Mouse (Mus musculus) MEL (cell line): ENCODE measurements around the gene Ndufb4. TPM values are rescaled to one million over a fixed set of nuclear protein-coding genes. Genes with fewer than 3 reads are reported as not detected.

Source experiments
- DNase-seq: peaks from one replicate; pipeline ENCODE4 v3.0.0; 2011; ENCODE audit warnings: low read depth, low spot score
- H3K27ac ChIP-seq: 2 replicates; pipeline ENCODE4 v1.5.1; 2012; ENCODE audit warnings: low read depth, mild to moderate bottlenecking, control low read depth, low read length, moderate library complexity; ENCODE audit not compliant: control insufficient read depth
- H3K27me3 ChIP-seq, 2 experiments: fragments of 150-350 bp in 1 of 2; sonication (generic) in 1 of 2; 2 replicates each; pipeline ENCODE4 v1.6.1; 2012; ENCODE audit warnings: low read length in 2 of 2, mild to moderate bottlenecking in 2 of 2, improper control_type of control experiment in 1 of 2, moderate library complexity in 1 of 2; ENCODE audit not compliant: insufficient read depth in 2 of 2, control insufficient read depth in 1 of 2
- H3K36me3 ChIP-seq, 2 experiments: 2 replicates each; pipeline ENCODE4 v1.6.1; 2012 to 2014; ENCODE audit warnings: low read length in 2 of 2, improper control_type of control experiment in 1 of 2, inconsistent platforms in 1 of 2, mild to moderate bottlenecking in 1 of 2; ENCODE audit not compliant: insufficient read depth in 2 of 2, control insufficient read depth in 1 of 2
- H3K4me1 ChIP-seq, 2 experiments: fragments of 150-350 bp in 1 of 2; sonication (generic) in 1 of 2; 2 replicates each; pipeline ENCODE4 v1.6.1; 2012; ENCODE audit warnings: low read length in 2 of 2, improper control_type of control experiment in 1 of 2, mild to moderate bottlenecking in 1 of 2; ENCODE audit not compliant: insufficient read depth in 2 of 2, control insufficient read depth in 1 of 2
- H3K4me3 ChIP-seq, 2 experiments: fragments of 150-350 bp in 1 of 2; sonication (generic) in 1 of 2; 2 replicates each; pipeline ENCODE4 v1.5.1; 2012; ENCODE audit warnings: low read depth in 2 of 2, low read length in 2 of 2, mild to moderate bottlenecking in 2 of 2, moderate library complexity in 2 of 2, control low read depth in 1 of 2, improper control_type of control experiment in 1 of 2; ENCODE audit not compliant: control insufficient read depth in 1 of 2, insufficient read depth in 1 of 2
- H3K79me2 ChIP-seq: 2 replicates; pipeline ENCODE4 v1.6.1; 2012; ENCODE audit warnings: mild to moderate bottlenecking, low read length, moderate library complexity; ENCODE audit not compliant: control insufficient read depth, poor library complexity, insufficient read depth
- H3K9ac ChIP-seq: 2 replicates; pipeline ENCODE4 v1.6.1; 2012; ENCODE audit warnings: low read depth, mild to moderate bottlenecking, control low read depth, low read length, moderate library complexity; ENCODE audit not compliant: control insufficient read depth, poor library complexity, severe bottlenecking
- H3K9me3 ChIP-seq: fragments of 150-350 bp; sonication (generic); replicated peaks from 2 replicates; pipeline ENCODE4 v1.6.1; 2012; ENCODE audit warnings: mild to moderate bottlenecking, low read length, improper control_type of control experiment, moderate library complexity; ENCODE audit not compliant: insufficient read depth
- CHD1 ChIP-seq: IDR thresholded peaks from 2 replicates; pipeline ENCODE4 v1.6.1; 2012; ENCODE audit warnings: low read depth, mild to moderate bottlenecking, inconsistent platforms, low read length, improper control_type of control experiment
- CHD2 ChIP-seq: IDR thresholded peaks from 2 replicates; pipeline ENCODE4 v1.6.1; 2011; ENCODE audit warnings: low read length, improper control_type of control experiment
- ELF1 ChIP-seq: IDR thresholded peaks from 2 replicates; pipeline ENCODE4 v1.6.1; 2014; ENCODE audit warnings: low read depth, mild to moderate bottlenecking, inconsistent platforms, low read length, improper control_type of control experiment, moderate library complexity
- HCFC1 ChIP-seq: IDR thresholded peaks from 2 replicates; pipeline ENCODE4 v1.6.1; 2012; ENCODE audit warnings: low read depth, mild to moderate bottlenecking, inconsistent platforms, low read length, improper control_type of control experiment, moderate library complexity
- JUND ChIP-seq: IDR thresholded peaks from 2 replicates; pipeline ENCODE4 v1.6.1; 2011; ENCODE audit warnings: low read depth, mild to moderate bottlenecking, improper control_type of control experiment, low read length
- MAX ChIP-seq: IDR thresholded peaks from 2 replicates; pipeline ENCODE4 v1.6.1; 2011; ENCODE audit warnings: low read length, improper control_type of control experiment
- MAZ ChIP-seq: IDR thresholded peaks from 2 replicates; pipeline ENCODE4 v1.6.1; 2012; ENCODE audit warnings: low read depth, mild to moderate bottlenecking, inconsistent platforms, low read length, improper control_type of control experiment
- MEF2A ChIP-seq: IDR thresholded peaks from 2 replicates; pipeline ENCODE4 v1.6.1; 2014; ENCODE audit warnings: low read depth, mild to moderate bottlenecking, inconsistent platforms, low read length, improper control_type of control experiment; ENCODE audit not compliant: poor library complexity, insufficient replicate concordance, severe bottlenecking; ENCODE audit errors: extremely low read depth
- MXI1 ChIP-seq: IDR thresholded peaks from 2 replicates; pipeline ENCODE4 v1.6.1; 2011; ENCODE audit warnings: mild to moderate bottlenecking, low read depth, low read length, improper control_type of control experiment
- MYB ChIP-seq: IDR thresholded peaks from 2 replicates; pipeline ENCODE4 v1.6.1; 2011; ENCODE audit warnings: mild to moderate bottlenecking, low read depth, low read length, improper control_type of control experiment
- MYC ChIP-seq: IDR thresholded peaks from 2 replicates; pipeline ENCODE4 v1.6.1; 2011; ENCODE audit warnings: low read depth, mild to moderate bottlenecking, low read length, improper control_type of control experiment, moderate library complexity
- NELFE ChIP-seq: IDR thresholded peaks from 2 replicates; pipeline ENCODE4 v1.6.1; 2011; ENCODE audit warnings: low read depth, low read length, improper control_type of control experiment
- POLR2AphosphoS2 ChIP-seq: IDR thresholded peaks from 2 replicates; pipeline ENCODE4 v1.6.1; 2011; ENCODE audit warnings: low read length, improper control_type of control experiment
- POLR2AphosphoS5 ChIP-seq: IDR thresholded peaks from 2 replicates; pipeline ENCODE4 v1.6.1; 2012; ENCODE audit warnings: low read depth, borderline replicate concordance, mild to moderate bottlenecking, inconsistent platforms, low read length, moderate library complexity, mixed read lengths
- RAD21 ChIP-seq: IDR thresholded peaks from 2 replicates; pipeline ENCODE4 v1.6.1; 2011; ENCODE audit warnings: mild to moderate bottlenecking, low read depth, low read length, improper control_type of control experiment
- TAL1 ChIP-seq: IDR thresholded peaks from 2 replicates; pipeline ENCODE4 v1.6.1; 2012; ENCODE audit warnings: mild to moderate bottlenecking, inconsistent platforms, low read length, moderate library complexity, mixed read lengths
- UBTF ChIP-seq: IDR thresholded peaks from 2 replicates; pipeline ENCODE4 v1.6.1; 2012; ENCODE audit warnings: low read depth, mild to moderate bottlenecking, inconsistent platforms, low read length, improper control_type of control experiment, moderate library complexity, borderline replicate concordance; ENCODE audit not compliant: insufficient read depth
- polyA plus RNA-seq, 2 experiments: library from polyadenylated mRNA; stranded (reverse) in 1 of 2; unstranded in 1 of 2; fragments of >175 nt in 1 of 2; fragments of >200 nt in 1 of 2; gene quantifications; 2 replicates each; pipeline versions ENCODE4 v1.2.1 to v1.2.4; 2012; ENCODE audit warnings: low replicate concordance in 2 of 2, low read depth in 1 of 2; ENCODE audit not compliant: insufficient read length in 2 of 2, insufficient read depth in 1 of 2, missing spikeins in 1 of 2
- total RNA-seq: library from RNA; depleted of rRNA; stranded (reverse); fragments of 300-350 nt; gene quantifications from 2 replicates; pipeline ENCODE4 v1.2.3, GENCODE M21; 2012

Gene Ndufb4
- total and polyA plus RNA-seq, 3 experiments, result 28.9 to 48.0 TPM; not detected in 1

GRCm38 (mm10) chr16:37647067-37647466 is 7.2 kb downstream of the Ndufb4 start:
- peaks cover 2 to 5% of the 10 kb centered on the region in 2 experiments; a peak in 3 of 4 replicates for H3K36me3 ChIP-seq
- H3K27me3 ChIP-seq, result no peaks in the 10 kb centered on the region
- H3K9me3 ChIP-seq, result no peaks in the 10 kb centered on the region
- H3K4me1 ChIP-seq, result peaks cover 0 to under 1% of the 10 kb centered on the region in 2 experiments; a peak in 1 of 4 replicates
- no peak overlapping the region for H3K4me3 ChIP-seq
- H3K9ac ChIP-seq, result no peak overlapping the region
- no peak overlapping the region for H3K27ac ChIP-seq
- TF ChIP-seq MAX (no peak), HCFC1 (no peak)
- H3K79me2 ChIP-seq, result peaks cover 10% of the 10 kb centered on the region
- no peak for DNase-seq

GRCm38 (mm10) chr16:37645799-37646198 is 8.5 kb downstream of the Ndufb4 start:
- no peak for TF ChIP-seq MYB
- TF ChIP-seq POLR2AphosphoS5, result no peak
- no peak for TF ChIP-seq MAX
- no peak for TF ChIP-seq CHD1
- no peak for TF ChIP-seq TAL1
- no peak for TF ChIP-seq JUND
- TF ChIP-seq NELFE, result no peak
- Histone ChIP-seq H3K27me3 (no peaks in the 10 kb centered on the region), H3K9ac (no peak overlapping the region), H3K36me3 (peaks cover 0 to 2% of the 10 kb centered on the region in 2 experiments; a peak in 1 of 4 replicates), H3K4me1 (no peaks in the 10 kb centered on the region), H3K4me3 (no peak overlapping the region), H3K79me2 (peaks cover 3% of the 10 kb centered on the region; the same call in 1 of the 2 replicates), H3K9me3 (no peaks in the 10 kb centered on the region), H3K27ac (no peak overlapping the region)
- no peak for DNase-seq

DNA sequence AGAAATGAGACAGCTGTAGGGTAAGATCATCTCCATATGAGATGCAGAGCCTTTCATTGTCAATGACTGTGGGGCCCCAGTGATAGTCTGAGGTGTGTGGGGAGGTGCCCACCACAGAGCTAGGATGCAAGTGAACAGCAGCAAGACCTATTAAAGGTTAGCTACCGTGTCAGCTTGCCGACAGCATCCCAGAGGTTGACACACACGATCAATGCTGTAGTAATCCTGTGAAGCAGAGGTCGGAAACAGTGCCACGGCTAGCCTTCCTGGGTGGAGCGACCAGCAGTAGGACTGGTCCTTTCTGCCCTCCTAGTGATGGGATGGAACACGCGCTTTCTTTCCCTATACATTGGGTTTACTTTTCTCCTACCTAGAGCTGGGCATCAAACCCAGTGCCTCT is 9.0 kb downstream of the Ndufb4 start:
- H3K36me3 ChIP-seq, result peaks cover 0 to 1% of the 10 kb centered on the region in 2 experiments; a peak in 1 of 4 replicates
- H3K27ac ChIP-seq, result no peak overlapping the region
- TF ChIP-seq RAD21 (no peak), UBTF (no peak), MAX (no peak), HCFC1 (no peak), TAL1 (no peak), MAZ (no peak), MYC (no peak), MEF2A (no peak), MYB (no peak), CHD2 (no peak), POLR2AphosphoS5 (no peak), POLR2AphosphoS2 (no peak), MXI1 (no peak), ELF1 (no peak)
- TF ChIP-seq, all 39 proteins: peak for 0

More for the DNA sequence above, 9.0 kb downstream of the Ndufb4 start:
- H3K9me3 ChIP-seq, result no peaks in the 10 kb centered on the region
- H3K9ac ChIP-seq, result no peak overlapping the region
- DNase-seq, result no peak
- H3K4me1 ChIP-seq, result no peaks in the 10 kb centered on the region
- H3K27me3 ChIP-seq, result no peaks in the 10 kb centered on the region
- H3K4me3 ChIP-seq, result no peak overlapping the region
- H3K79me2 ChIP-seq, result 0 out of 2 replicates have a peak, but pooled peaks cover 1% of the 10 kb centered on the region
